Mouse (Mus musculus): ENCODE results near the gene Spaca3. TPM values are rescaled to one million over a fixed set of nuclear protein-coding genes. Genes with fewer than 3 reads are reported as not detected.

The Spaca3 gene
- total RNA-seq, 2 experiments from 2014 or later, result not detected

Other genes starting within 250 kb of the Spaca3 start
- 1 to 10 TPM; 6.6 to 6.8 TPM for gene Myo1d, start 78.3 kb upstream of the Spaca3 start, total RNA-seq (2021)
- gene Tmem98, start 48.2 kb upstream of the Spaca3 start, total RNA-seq (2021), result 10 to 100 TPM; 10.3 to 11.2 TPM

Data from layer of hippocampus, postnatal 25 days (tissue).